Mouse (Mus musculus) kidney, postnatal 25 days (tissue): ENCODE data around the gene Gnai2.
"Not testable (repeated sequence)": the region's sequence is repeated elsewhere in the genome, so short reads cannot be mapped to it uniquely, and the experiment has no call there.

Experiments used
- DNase-seq, 2 experiments: peaks; one replicate each; pipeline ENCODE4 v3.0.0; 2021; ENCODE audit warnings: mixed read lengths in 2 of 2

Gene Gnai2

DNA sequence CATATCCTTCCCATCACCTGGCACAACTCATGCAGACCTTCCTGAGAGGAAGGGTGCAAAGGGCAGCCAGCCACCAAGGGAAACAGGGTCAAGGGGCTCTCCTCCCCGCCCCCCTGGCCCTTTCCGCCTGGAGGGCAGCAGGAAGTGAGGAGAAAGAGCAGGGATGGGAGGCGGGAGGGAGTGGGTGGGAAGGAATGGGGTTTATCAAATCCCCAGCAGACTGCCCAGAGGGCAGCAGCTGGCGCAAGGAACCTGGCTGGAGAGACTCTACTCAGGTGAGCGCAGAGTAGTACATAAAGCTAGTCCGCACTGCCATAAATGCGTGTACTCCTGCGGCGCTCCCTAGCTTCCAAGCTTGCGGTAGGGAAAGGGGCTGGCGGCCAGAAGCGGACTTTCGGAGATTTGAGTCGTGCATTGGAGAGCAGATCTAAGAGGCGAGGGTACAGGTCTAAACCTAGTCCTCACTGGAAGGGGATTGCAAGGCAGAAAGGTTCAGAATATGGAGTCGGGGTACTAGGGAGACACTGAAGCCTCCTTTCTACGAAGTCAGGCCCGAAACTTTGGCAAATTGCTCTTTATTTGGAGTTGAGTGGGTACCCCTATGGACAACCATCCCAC lies 67.4 kb downstream of the Gnai2 start, which contains the start of gene Hyal2:
Hyal2 (plus strand) TSS at position 244 of the 618 bp plus-strand sequence.
- peak; percentile 88 to 95 for DNase-seq

DNA sequence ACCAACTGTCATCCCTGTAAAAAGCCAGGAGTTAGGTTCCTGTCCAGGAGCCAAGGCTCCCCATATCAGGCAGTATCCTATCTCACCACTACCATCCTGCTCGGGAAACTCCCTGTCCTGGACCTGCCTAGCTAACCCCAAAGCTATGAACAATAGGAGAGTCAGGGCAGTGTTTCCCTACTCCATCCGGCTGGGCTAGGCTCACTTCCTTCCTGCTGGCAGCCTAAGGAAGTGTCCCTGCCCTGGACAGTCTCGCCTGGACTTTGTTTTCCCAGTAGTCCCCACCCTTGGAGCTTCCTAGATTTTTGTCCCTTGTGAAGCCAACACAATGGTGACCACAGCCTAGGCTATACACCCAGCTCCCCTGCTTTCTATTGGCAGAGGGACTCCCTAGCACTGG lies 68.3 kb downstream of the Gnai2 start:
- peak; percentile 65 to 88 for DNase-seq

DNA sequence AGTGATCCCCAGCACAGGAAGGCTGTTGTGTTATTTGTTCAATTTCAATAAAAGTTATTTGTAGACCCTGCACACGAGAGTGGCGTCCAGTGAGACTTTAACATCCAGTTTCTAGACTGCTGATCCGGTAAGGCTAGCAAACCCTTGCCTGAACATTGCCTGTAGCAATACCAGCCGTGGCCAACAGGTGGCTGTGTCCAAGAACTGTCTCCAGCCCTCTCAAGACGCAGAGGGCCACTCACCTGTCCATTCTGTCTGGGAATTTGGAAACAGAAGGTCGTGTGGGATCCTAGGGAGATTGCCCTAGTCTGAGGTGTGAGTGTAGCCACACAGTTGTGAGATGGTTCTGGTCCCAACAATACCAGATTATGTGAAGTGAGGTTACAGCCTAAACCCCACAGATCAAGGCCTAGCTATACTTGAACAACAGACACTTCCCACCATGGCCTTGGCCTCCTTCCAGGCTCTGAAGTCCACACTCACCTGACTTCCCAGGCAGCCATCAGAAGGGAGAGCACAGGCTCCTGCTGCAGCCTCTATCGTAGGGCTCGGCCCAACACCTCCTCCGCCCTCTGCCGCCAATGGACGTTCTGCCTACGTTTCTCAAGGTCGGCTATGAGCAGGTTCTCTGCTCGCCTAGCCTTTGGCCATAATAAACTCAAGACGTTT lies 69.0 kb downstream of the Gnai2 start:
- peak; percentile 94 to 97 for DNase-seq

DNA sequence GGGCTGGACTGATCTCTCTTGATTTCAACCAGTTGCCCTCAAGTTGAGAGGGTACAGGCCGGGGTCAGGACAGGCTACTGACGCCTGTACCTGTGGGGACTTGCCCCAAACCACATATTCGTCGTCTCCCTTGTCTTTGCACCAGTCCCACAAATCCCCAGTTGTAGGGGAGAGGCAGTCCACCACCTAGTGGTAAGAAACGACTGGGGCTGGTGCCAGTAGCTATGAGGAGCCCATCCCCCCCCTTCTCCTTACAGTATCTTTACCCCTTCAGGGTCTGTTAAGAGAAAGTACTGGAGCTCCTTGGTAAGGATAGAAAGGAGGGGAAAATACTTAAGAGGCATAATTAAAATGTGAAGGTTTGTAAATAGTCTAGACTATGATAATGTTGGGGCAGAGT lies 69.6 kb downstream of the Gnai2 start:
- not testable (repeated sequence) for DNase-seq
